Mouse (Mus musculus) stomach, postnatal 0 days (tissue): ENCODE data around the gene Polr1a. TPM values are rescaled to one million over a fixed set of nuclear protein-coding genes. Genes with fewer than 3 reads are reported as not detected.

Experiments used
- ATAC-seq: fragments of 200-750 bp; cut with Nextera tagmentation; 2 replicates; pipeline ENCODE4 v1.8.0; 2017; ENCODE audit not compliant: low FRiP score, low TSS enrichment
- DNase-seq: peaks from one replicate; pipeline ENCODE4 v3.0.0-alpha.2; 2016; ENCODE audit warnings: low spot score
- H3K27ac ChIP-seq: fragments of 300-500 bp; sonication (generic); replicated peaks from 2 replicates; pipeline ENCODE4 v1.5.1; 2014; ENCODE audit warnings: mild to moderate bottlenecking, control low read depth
- H3K27me3 ChIP-seq: fragments of 300-500 bp; sonication (generic); 2 replicates; pipeline ENCODE4 v1.6.1; 2014; ENCODE audit warnings: low read length; ENCODE audit not compliant: control insufficient read depth, insufficient read depth
- H3K36me3 ChIP-seq: fragments of 300-500 bp; sonication (generic); 2 replicates; pipeline ENCODE4 v1.6.1; 2014; ENCODE audit warnings: low read length, mixed read lengths; ENCODE audit not compliant: control insufficient read depth, insufficient read depth
- H3K4me1 ChIP-seq: fragments of 300-500 bp; sonication (generic); replicated peaks from 2 replicates; pipeline ENCODE4 v1.6.1; 2014; ENCODE audit warnings: antibody characterized with exemption; ENCODE audit not compliant: control insufficient read depth, insufficient read depth
- H3K4me2 ChIP-seq: fragments of 300-500 bp; sonication (generic); replicated peaks from 2 replicates; pipeline ENCODE4 v1.6.1; 2014; ENCODE audit warnings: low read depth, mild to moderate bottlenecking, control low read depth, moderate library complexity
- H3K4me3 ChIP-seq: fragments of 300-500 bp; sonication (generic); 2 replicates; pipeline ENCODE4 v1.5.1; 2014; ENCODE audit warnings: low read depth, low read length, control low read depth
- H3K9ac ChIP-seq: fragments of 300-500 bp; sonication (generic); 2 replicates; pipeline ENCODE4 v1.6.1; 2014; ENCODE audit warnings: mild to moderate bottlenecking, low read length, control low read depth, mixed read lengths
- H3K9me3 ChIP-seq: fragments of 300-500 bp; sonication (generic); 2 replicates; pipeline ENCODE4 v1.6.1; 2016; ENCODE audit warnings: low read length; ENCODE audit not compliant: control insufficient read depth
- CTCF ChIP-seq: IDR thresholded peaks from 2 replicates; pipeline ENCODE4 v1.5.1; 2016; ENCODE audit warnings: antibody characterized with exemption, low read depth, mild to moderate bottlenecking, moderate library complexity
- EP300 ChIP-seq: optimal IDR thresholded peaks from 2 replicates; pipeline ENCODE3; 2016; ENCODE audit warnings: antibody characterized with exemption
- WGBS: fragments of 180-500 bp; shearing (Covaris S2); extraction: QIAGEN DNeasy Blood & Tissue Kit; methylation state at CpG from one replicate; pipeline ENCODE4 v1.1.7; 2014; 5-methylcytosine and 5-hydroxymethylcytosine counted together
- polyA plus RNA-seq: library from polyadenylated mRNA; unstranded; fragments of >200 nt; fragmentation: Nextera tagmentation; extraction: Ambion mirVana; gene quantifications from 2 replicates; pipeline ENCODE4 v1.2.1, GENCODE M21; 2015

Polr1a gene
- polyA plus RNA-seq, 1 experiment from 2014 or later, result 8.4 TPM

- Histone ChIP-seq H3K36me3 (peaks cover 32% of the 10 kb centered on the region), H3K4me1 (no peaks in the 10 kb centered on the region), H3K9me3 (no peaks in the 10 kb centered on the region), H3K4me3 (no peak overlapping the region), H3K4me2 (no peak overlapping the region), H3K27ac (no peak overlapping the region), H3K9ac (no peak overlapping the region), H3K27me3 (no peaks in the 10 kb centered on the region)
- DNase-seq (no peak), ATAC-seq (no peak)
- TF ChIP-seq EP300, result no peak
- TF ChIP-seq CTCF, result no peak
- 73% methylated on average over 2 of the region's 2 CpGs for WGBS
Measured at GRCm38 (mm10) chr6:71970154-71970553, 61.3 kb downstream of the Polr1a start.

GRCm38 (mm10) chr6:71976592-71976991 is 67.7 kb downstream of the Polr1a start:
- Histone ChIP-seq H3K4me3 (no peak overlapping the region), H3K4me1 (no peaks in the 10 kb centered on the region), H3K27ac (no peak overlapping the region), H3K27me3 (no peaks in the 10 kb centered on the region), H3K9me3 (no peaks in the 10 kb centered on the region), H3K4me2 (no peak overlapping the region), H3K9ac (no peak overlapping the region), H3K36me3 (peaks cover 24% of the 10 kb centered on the region)
- ATAC-seq (no peak), DNase-seq (no peak)
- TF ChIP-seq CTCF (no peak), EP300 (no peak)
- WGBS, result 87% methylated on average over 7 of the region's 7 CpGs

- Histone ChIP-seq H3K4me2 (no peak overlapping the region), H3K27me3 (no peaks in the 10 kb centered on the region), H3K4me1 (no peaks in the 10 kb centered on the region), H3K9me3 (no peaks in the 10 kb centered on the region), H3K4me3 (no peak overlapping the region), H3K27ac (0 out of 2 replicates have a peak overlapping the region, but pooled peaks have one; percentile 18), H3K9ac (no peak overlapping the region), H3K36me3 (peaks cover 9% of the 10 kb centered on the region; the same call in 1 of the 2 replicates)
- 70% methylated on average over 8 of the region's 8 CpGs for whole genome bisulfite sequencing
- TF ChIP-seq CTCF (no peak), EP300 (no peak)
- no peak for DNase-seq
- peak; percentile 57 for ATAC-seq
Measured at GRCm38 (mm10) chr6:71980165-71980564, 71.3 kb downstream of the Polr1a start.

GRCm38 (mm10) chr6:71980587-71980986 is 71.7 kb downstream of the Polr1a start:
- peaks cover 9% of the 10 kb centered on the region; the same call in 1 of the 2 replicates for H3K36me3 ChIP-seq
- no peak overlapping the region for H3K27ac ChIP-seq
- no peak overlapping the region for H3K4me3 ChIP-seq
- TF ChIP-seq CTCF (no peak), EP300 (no peak)
- no peaks in the 10 kb centered on the region for H3K4me1 ChIP-seq
- ATAC-seq, result 0 out of 2 replicates have a peak, but pooled peaks have one; percentile 7
- no peak for DNase-seq
- H3K9me3 ChIP-seq, result no peaks in the 10 kb centered on the region
- H3K27me3 ChIP-seq, result no peaks in the 10 kb centered on the region
- WGBS, result 87% methylated on average over 2 of the region's 2 CpGs
- no peak overlapping the region for H3K9ac ChIP-seq
- H3K4me2 ChIP-seq, result no peak overlapping the region

GRCm38 (mm10) chr6:71981450-71981849 is 72.6 kb downstream of the Polr1a start:
- no peak for DNase-seq
- Histone ChIP-seq H3K27me3 (no peaks in the 10 kb centered on the region), H3K36me3 (peaks cover 7% of the 10 kb centered on the region; the same call in 1 of the 2 replicates), H3K4me1 (no peaks in the 10 kb centered on the region), H3K9me3 (no peaks in the 10 kb centered on the region), H3K4me3 (no peak overlapping the region), H3K9ac (no peak overlapping the region), H3K27ac (no peak overlapping the region), H3K4me2 (no peak overlapping the region)
- no peak for TF ChIP-seq CTCF
- TF ChIP-seq EP300, result no peak
- 78% methylated on average over 4 of the region's 4 CpGs for WGBS
- peak; percentile 30; the same call in 1 of the 2 replicates for ATAC-seq

GRCm38 (mm10) chr6:71985984-71986383 is 77.1 kb downstream of the Polr1a start:
- 88% methylated on average over 4 of the region's 4 CpGs for WGBS
- no peak for DNase-seq

More at GRCm38 (mm10) chr6:71985984-71986383, 77.1 kb downstream of the Polr1a start:
- Histone ChIP-seq H3K4me3 (no peak overlapping the region), H3K27me3 (no peaks in the 10 kb centered on the region), H3K4me1 (0 out of 2 replicates have a peak, but pooled peaks cover 5% of the 10 kb centered on the region), H3K9me3 (no peaks in the 10 kb centered on the region), H3K36me3 (no peaks in the 10 kb centered on the region), H3K9ac (no peak overlapping the region), H3K27ac (no peak overlapping the region), H3K4me2 (no peak overlapping the region)
- no peak for ATAC-seq
- TF ChIP-seq CTCF, result no peak
- TF ChIP-seq EP300, result no peak
